Mouse (Mus musculus): ENCODE data around the gene Slc2a5. TPM values are rescaled to one million over a fixed set of nuclear protein-coding genes. Genes with fewer than 3 reads are reported as not detected.

Slc2a5 gene
- polyA plus RNA-seq, 1 experiment from 2014 or later = 2.2 TPM

GRCm38 (mm10) chr4:150178131-150178530 is 59.0 kb downstream of the Slc2a5 start:
- 67% methylated on average over 4 of the region's 4 CpGs for WGBS
- H3K27ac ChIP-seq (replicated peaks) = no peak overlapping the region

DNA sequence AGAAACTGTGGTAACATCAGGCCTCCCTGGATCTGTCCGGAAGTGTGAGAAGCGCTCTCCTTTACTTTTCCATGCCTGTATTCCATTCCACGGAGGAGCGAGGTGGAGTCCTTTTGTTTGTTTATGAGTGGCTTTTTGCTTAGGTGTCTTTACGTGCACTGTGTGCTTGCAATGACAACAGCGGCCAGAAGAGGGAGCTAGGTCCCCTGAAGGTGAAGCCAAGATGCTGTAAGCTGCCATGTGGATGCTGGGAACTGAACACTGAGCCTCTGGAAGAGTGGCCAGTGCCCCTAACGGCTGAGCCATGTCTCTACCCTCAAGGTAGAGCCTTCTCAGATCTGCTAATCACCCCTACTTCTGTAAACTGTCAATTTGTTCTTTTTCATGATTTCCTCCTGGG is 62.2 kb downstream of the Slc2a5 start:
- Histone ChIP-seq H3K4me3 (no peak overlapping the region), H3K4me2 (no peak overlapping the region), H3K27ac (replicated peaks) (no peak overlapping the region), H3K27me3 (no peaks in the 10 kb centered on the region), H3K9ac (no peak overlapping the region), H3K4me1 (replicated peaks) (0 out of 2 replicates have a peak, but pooled peaks cover 3% of the 10 kb centered on the region), H3K36me3 (no peaks in the 10 kb centered on the region), H3K9me3 (no peaks in the 10 kb centered on the region)
- WGBS = 87% methylated on average over 7 of the region's 7 CpGs
- ATAC-seq (ENCODE audit: low FRiP score, low read depth) = no peak

More at GRCm38 (mm10) chr4:150178131-150178530, 59.0 kb downstream of the Slc2a5 start:
- Histone ChIP-seq H3K27me3 (no peaks in the 10 kb centered on the region), H3K9ac (no peak overlapping the region), H3K4me3 (no peak overlapping the region), H3K9me3 (no peaks in the 10 kb centered on the region), H3K4me2 (no peak overlapping the region), H3K36me3 (no peaks in the 10 kb centered on the region), H3K4me1 (replicated peaks) (0 out of 2 replicates have a peak, but pooled peaks cover 3% of the 10 kb centered on the region)
- no peak for ATAC-seq (ENCODE audit: low FRiP score, low read depth)

GRCm38 (mm10) chr4:150188236-150188635 is 69.2 kb downstream of the Slc2a5 start:
- no peaks in the 10 kb centered on the region for H3K36me3 ChIP-seq
- H3K4me3 ChIP-seq = no peak overlapping the region
- H3K4me2 ChIP-seq = no peak overlapping the region
- no peak for ATAC-seq (ENCODE audit: low FRiP score, low read depth)
- WGBS = 51% methylated on average over 11 of the region's 11 CpGs
- H3K4me1 ChIP-seq (replicated peaks) = no peaks in the 10 kb centered on the region
- H3K9me3 ChIP-seq = no peaks in the 10 kb centered on the region
- H3K27ac ChIP-seq (replicated peaks) = no peak overlapping the region
- H3K27me3 ChIP-seq = no peaks in the 10 kb centered on the region
- H3K9ac ChIP-seq = no peak overlapping the region

GRCm38 (mm10) chr4:150192199-150192598 is 73.1 kb downstream of the Slc2a5 start:
- Histone ChIP-seq H3K4me3 (no peak overlapping the region), H3K27ac (replicated peaks) (no peak overlapping the region), H3K9me3 (no peaks in the 10 kb centered on the region), H3K9ac (no peak overlapping the region), H3K4me1 (replicated peaks) (no peaks in the 10 kb centered on the region), H3K4me2 (no peak overlapping the region), H3K27me3 (no peaks in the 10 kb centered on the region), H3K36me3 (no peaks in the 10 kb centered on the region)
- no peak for ATAC-seq (ENCODE audit: low FRiP score, low read depth)
- 84% methylated on average over 6 of the region's 6 CpGs for WGBS

Other genes with a start within 250 kb of the Slc2a5 start
- gene Spsb1, start 164.2 kb upstream of the Slc2a5 start, polyA plus RNA-seq (2015; fragmentation: Nextera tagmentation; extraction: Ambion mirVana) = 7.4 and 9.5 TPM in 2 replicates
- gene H6pd, start 110.3 kb upstream of the Slc2a5 start, polyA plus RNA-seq (2015; fragmentation: Nextera tagmentation; extraction: Ambion mirVana) = 3.0 and 3.4 TPM in 2 replicates
- 0.40 and 0.59 TPM in 2 replicates for gene Gpr157, start 31.9 kb upstream of the Slc2a5 start, polyA plus RNA-seq (2015; fragmentation: Nextera tagmentation; extraction: Ambion mirVana)
- gene Slc2a7, start 29.7 kb downstream of the Slc2a5 start, polyA plus RNA-seq (2015; fragmentation: Nextera tagmentation; extraction: Ambion mirVana) = not detected in 2 replicates
- gene Car6, start 82.0 kb downstream of the Slc2a5 start, polyA plus RNA-seq (2015; fragmentation: Nextera tagmentation; extraction: Ambion mirVana) = not detected in 2 replicates
- 1,126 and 1,158 TPM in 2 replicates for gene Eno1, start 117.4 kb downstream of the Slc2a5 start, polyA plus RNA-seq (2015; fragmentation: Nextera tagmentation; extraction: Ambion mirVana)
- 32.5 and 33.8 TPM in 2 replicates for gene Rere, start 162.4 kb downstream of the Slc2a5 start, polyA plus RNA-seq (2015; fragmentation: Nextera tagmentation; extraction: Ambion mirVana)